Mouse (Mus musculus): Measurements from ENCODE around the gene Shmt1. TPM values are rescaled to one million over a fixed set of nuclear protein-coding genes. Genes with fewer than 3 reads are reported as not detected.

The Shmt1 gene
- polyA plus RNA-seq, 1 experiment = 10.6 TPM

- no peak for DNase-seq
- Histone ChIP-seq H3K4me3 (replicated peaks; ENCODE audit: extremely low read depth, low read depth, low read length) (peak overlapping the region; percentile 90), H3K4me1 (ENCODE audit: control insufficient read depth, insufficient read depth, low read length) (peaks cover 35% of the 10 kb centered on the region)
- 3% methylated on average over 17 of the region's 17 CpGs for WGBS
- TF ChIP-seq POLR2A (IDR thresholded peaks at IDR 0.05; ENCODE audit: borderline replicate concordance, extremely low read depth, low read depth, low read length) (no peak), CTCF (IDR thresholded peaks at IDR 0.05; ENCODE audit: insufficient read depth, low read length) (no peak)
These were observed 35.2 kb downstream of the Shmt1 start for GRCm38 (mm10) chr11:60776107-60776828.

- WGBS = 47% methylated on average over 6 of the region's 6 CpGs
- no peak for DNase-seq
- H3K4me1 ChIP-seq (ENCODE audit: control insufficient read depth, insufficient read depth, low read length) = peaks cover 29% of the 10 kb centered on the region
- no peak for TF ChIP-seq POLR2A (IDR thresholded peaks at IDR 0.05; ENCODE audit: borderline replicate concordance, extremely low read depth, low read depth, low read length)
- no peak for TF ChIP-seq CTCF (IDR thresholded peaks at IDR 0.05; ENCODE audit: insufficient read depth, low read length)
- no peak overlapping the region for H3K4me3 ChIP-seq (replicated peaks; ENCODE audit: extremely low read depth, low read depth, low read length)
These were observed 35.9 kb downstream of the Shmt1 start for GRCm38 (mm10) chr11:60775578-60775977.

DNA sequence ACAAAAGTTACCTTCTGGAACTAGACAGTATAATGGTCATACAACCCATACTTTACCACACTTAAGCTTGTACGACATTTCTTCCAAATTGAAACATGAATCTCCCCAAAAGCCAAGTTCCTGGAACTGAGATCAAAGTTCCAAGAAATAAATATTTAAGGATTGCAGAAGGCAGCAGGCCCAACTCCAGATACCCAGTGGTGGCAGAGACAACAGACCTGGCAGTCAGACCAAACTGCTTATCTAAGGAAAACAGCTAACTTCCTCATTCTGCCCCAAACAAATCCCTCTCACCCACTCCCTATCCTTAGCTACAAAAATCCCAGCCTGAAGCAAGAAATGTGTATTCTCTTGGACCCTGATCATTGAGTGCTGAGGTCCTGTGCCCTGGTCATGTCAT, 36.7 kb downstream of the Shmt1 start:
- TF ChIP-seq CTCF (IDR thresholded peaks at IDR 0.05; ENCODE audit: insufficient read depth, low read length) = no peak
- no peak for TF ChIP-seq POLR2A (IDR thresholded peaks at IDR 0.05; ENCODE audit: borderline replicate concordance, extremely low read depth, low read depth, low read length)
- DNase-seq = no peak
- WGBS = 17% methylated on average over 1 of the region's 1 CpGs
- H3K4me1 ChIP-seq (ENCODE audit: control insufficient read depth, insufficient read depth, low read length) = peaks cover 22% of the 10 kb centered on the region
- H3K4me3 ChIP-seq (replicated peaks; ENCODE audit: extremely low read depth, low read depth, low read length) = no peak overlapping the region

DNA sequence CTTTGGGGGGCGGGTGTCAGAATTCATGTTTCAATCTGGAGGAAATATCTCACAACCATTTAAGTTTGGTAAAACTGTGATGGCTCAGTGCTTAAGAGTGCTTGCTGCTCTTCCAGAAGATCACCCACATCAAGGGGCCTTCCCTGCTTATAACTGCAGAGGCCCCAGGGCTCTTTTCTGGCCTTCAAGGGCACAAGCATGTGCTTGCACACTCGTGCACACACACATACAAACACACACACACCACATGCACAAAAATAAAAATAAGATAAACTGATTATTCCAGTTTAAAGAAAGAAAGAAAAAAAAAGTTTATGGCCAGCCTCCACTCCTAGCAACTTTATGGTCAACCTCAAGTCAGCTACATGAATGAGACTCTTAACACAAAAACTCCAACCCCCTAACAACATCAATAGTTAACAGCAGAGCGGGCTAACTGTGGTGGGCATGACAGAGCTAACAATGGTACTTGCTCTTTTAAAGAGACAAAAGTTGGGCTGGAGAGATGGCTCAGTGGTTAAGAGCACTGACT, 37.3 kb downstream of the Shmt1 start:
- Histone ChIP-seq H3K4me1 (ENCODE audit: control insufficient read depth, insufficient read depth, low read length) (peaks cover 16% of the 10 kb centered on the region), H3K4me3 (replicated peaks; ENCODE audit: extremely low read depth, low read depth, low read length) (no peak overlapping the region)
- TF ChIP-seq CTCF (IDR thresholded peaks at IDR 0.05; ENCODE audit: insufficient read depth, low read length) (no peak), POLR2A (IDR thresholded peaks at IDR 0.05; ENCODE audit: borderline replicate concordance, extremely low read depth, low read depth, low read length) (no peak)
- DNase-seq = no peak
- WGBS = 91% methylated on average over 3 of the region's 3 CpGs

DNA sequence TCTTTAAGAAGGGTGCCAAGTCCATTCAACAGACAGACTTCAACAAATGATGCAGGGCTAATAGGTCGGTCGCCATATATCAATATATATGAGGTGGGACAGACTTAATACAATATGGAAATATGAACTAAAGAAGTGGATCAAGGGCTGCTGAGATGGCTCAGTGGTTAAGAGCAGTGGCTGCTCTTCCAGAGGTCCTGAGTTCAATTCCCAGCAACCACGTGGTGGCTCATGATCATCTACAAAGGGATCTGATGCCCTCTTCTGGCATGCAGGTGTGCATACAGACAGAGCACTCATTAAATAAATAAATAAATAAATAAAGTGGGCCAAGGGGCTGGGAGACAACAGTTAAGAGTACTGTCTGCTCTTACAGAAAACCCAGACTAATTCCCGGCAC, 39.4 kb downstream of the Shmt1 start:
- 82% methylated on average over 4 of the region's 4 CpGs for WGBS
- DNase-seq = no peak
- no peak overlapping the region for H3K4me3 ChIP-seq (replicated peaks; ENCODE audit: extremely low read depth, low read depth, low read length)
- TF ChIP-seq POLR2A (IDR thresholded peaks at IDR 0.05; ENCODE audit: borderline replicate concordance, extremely low read depth, low read depth, low read length) (no peak), CTCF (IDR thresholded peaks at IDR 0.05; ENCODE audit: insufficient read depth, low read length) (no peak)
- H3K4me1 ChIP-seq (ENCODE audit: control insufficient read depth, insufficient read depth, low read length) = peaks cover 10% of the 10 kb centered on the region

GRCm38 (mm10) chr11:60770776-60771175, 40.7 kb downstream of the Shmt1 start:
- Histone ChIP-seq H3K4me1 (ENCODE audit: control insufficient read depth, insufficient read depth, low read length) (peaks cover 4% of the 10 kb centered on the region), H3K4me3 (replicated peaks; ENCODE audit: extremely low read depth, low read depth, low read length) (no peak overlapping the region)
- TF ChIP-seq CTCF (IDR thresholded peaks at IDR 0.05; ENCODE audit: insufficient read depth, low read length) (no peak), POLR2A (IDR thresholded peaks at IDR 0.05; ENCODE audit: borderline replicate concordance, extremely low read depth, low read depth, low read length) (no peak)
- no peak for DNase-seq
- 89% methylated on average over 3 of the region's 3 CpGs for WGBS

GRCm38 (mm10) chr11:60769322-60769721, 42.2 kb downstream of the Shmt1 start:
- Histone ChIP-seq H3K4me3 (replicated peaks; ENCODE audit: extremely low read depth, low read depth, low read length) (no peak overlapping the region), H3K4me1 (ENCODE audit: control insufficient read depth, insufficient read depth, low read length) (no peaks in the 10 kb centered on the region; the same call in 1 of the 2 replicates)
- DNase-seq = no peak
- WGBS = 60% methylated on average over 2 of the region's 2 CpGs
- no peak for TF ChIP-seq POLR2A (IDR thresholded peaks at IDR 0.05; ENCODE audit: borderline replicate concordance, extremely low read depth, low read depth, low read length)
- no peak for TF ChIP-seq CTCF (IDR thresholded peaks at IDR 0.05; ENCODE audit: insufficient read depth, low read length)

DNA sequence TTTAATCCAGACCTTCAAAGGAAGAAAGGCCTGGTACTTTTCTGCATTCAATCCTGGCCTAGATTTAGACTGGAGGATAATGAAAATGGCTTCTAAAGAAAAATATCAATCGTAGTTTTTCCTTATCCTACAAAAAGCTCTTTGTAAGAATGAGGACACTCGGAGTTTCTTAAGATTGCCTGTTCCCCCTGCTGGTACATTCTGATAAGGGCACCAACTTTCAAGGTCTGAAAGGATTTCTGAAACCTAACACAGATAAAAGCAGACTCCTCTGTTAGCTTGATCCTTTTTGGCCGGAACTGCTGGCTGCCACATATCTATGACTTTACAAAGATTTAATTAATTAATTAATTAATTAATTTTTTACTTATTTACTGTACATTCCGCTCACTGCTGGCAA, 44.5 kb downstream of the Shmt1 start:
- 83% methylated on average over 4 of the region's 4 CpGs for WGBS
- no peak for DNase-seq
- TF ChIP-seq POLR2A (IDR thresholded peaks at IDR 0.05; ENCODE audit: borderline replicate concordance, extremely low read depth, low read depth, low read length) (no peak), CTCF (IDR thresholded peaks at IDR 0.05; ENCODE audit: insufficient read depth, low read length) (no peak)
- Histone ChIP-seq H3K4me1 (ENCODE audit: control insufficient read depth, insufficient read depth, low read length) (no peaks in the 10 kb centered on the region; the same call in 1 of the 2 replicates), H3K4me3 (replicated peaks; ENCODE audit: extremely low read depth, low read depth, low read length) (no peak overlapping the region)

DNA sequence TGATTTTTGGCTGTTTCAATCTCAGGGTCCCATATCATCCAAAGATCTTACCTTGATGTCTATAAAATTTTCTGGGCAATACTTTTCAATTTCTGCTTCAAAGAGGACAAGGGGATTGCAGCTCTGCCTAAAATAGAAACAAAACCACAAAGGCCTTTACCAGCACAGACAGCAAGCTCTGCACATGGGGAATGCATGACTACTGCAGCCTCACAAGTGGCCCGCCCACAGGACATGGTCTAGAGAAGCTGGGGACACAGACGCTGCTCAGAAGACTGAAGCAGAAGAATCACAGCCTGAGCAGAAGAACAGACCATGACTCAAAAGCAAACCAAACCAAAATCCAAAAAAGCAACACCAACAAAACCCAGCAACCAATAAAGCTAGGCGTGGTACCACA, 49.8 kb downstream of the Shmt1 start:
- H3K4me3 ChIP-seq (replicated peaks; ENCODE audit: extremely low read depth, low read depth, low read length) = no peak overlapping the region
- 81% methylated on average over 3 of the region's 3 CpGs for WGBS
- no peaks in the 10 kb centered on the region for H3K4me1 ChIP-seq (ENCODE audit: control insufficient read depth, insufficient read depth, low read length)
- no peak for DNase-seq
- TF ChIP-seq CTCF (IDR thresholded peaks at IDR 0.05; ENCODE audit: insufficient read depth, low read length) = no peak
- no peak for TF ChIP-seq POLR2A (IDR thresholded peaks at IDR 0.05; ENCODE audit: borderline replicate concordance, extremely low read depth, low read depth, low read length)

- H3K4me3 ChIP-seq (replicated peaks; ENCODE audit: extremely low read depth, low read depth, low read length) = no peak overlapping the region
- no peak for DNase-seq
- 88% methylated on average over 7 of the region's 7 CpGs for WGBS
- no peaks in the 10 kb centered on the region for H3K4me1 ChIP-seq (ENCODE audit: control insufficient read depth, insufficient read depth, low read length)
- TF ChIP-seq POLR2A (IDR thresholded peaks at IDR 0.05; ENCODE audit: borderline replicate concordance, extremely low read depth, low read depth, low read length) = no peak
- TF ChIP-seq CTCF (IDR thresholded peaks at IDR 0.05; ENCODE audit: insufficient read depth, low read length) = no peak
These were observed 55.9 kb downstream of the Shmt1 start for GRCm38 (mm10) chr11:60755570-60755969.

Data from lung, adult 2 months (tissue).